Mouse (Mus musculus): ENCODE measurements around the gene Srl.

GRCm38 (mm10) chr16:4514383-4514782 is 27.2 kb downstream of the Srl start:
- TF ChIP-seq CEBPB (IDR thresholded peaks at IDR 0.05; ENCODE audit: low read depth) (no peak), CTCF (IDR thresholded peaks at IDR 0.05; ENCODE audit: control insufficient read depth, insufficient read depth, insufficient read length) (no peak), MYOD1 (IDR thresholded peaks at IDR 0.05; ENCODE audit: control insufficient read depth, insufficient read length, low read depth) (no peak), USF1 (IDR thresholded peaks at IDR 0.05; ENCODE audit: low read depth) (no peak), FOSL1 (IDR thresholded peaks at IDR 0.05; ENCODE audit: insufficient read depth, low read length, poor library complexity, severe bottlenecking) (no peak)
